11 mouse cellular contexts compared by ENCODE assay signal in genomic region chr9:121430379-121430778, GRCm38 (mm10).
DNase-seq lines count a peak whose midpoint lies in the region; ATAC-seq and TF ChIP-seq lines count a peak whose summit lies in the region.
"Had no signal": no experiment of that assay in that cellular context is flagged by ENCODE, and none has a peak within 500 bp of the region (broad histone marks: within the 10 kb centered on the region; RNA-seq: fewer than 3 reads in every experiment).

No protein-coding gene starts in this region.

- H3K27ac ChIP-seq in hindbrain, embryonic 14.5 days = 0 out of 2 replicates have a peak overlapping the region, but pooled peaks have one; percentile 39
- no peak overlapping the region for H3K27ac ChIP-seq in hindbrain, embryonic 12.5 days
- peak overlapping the region; percentile 39 for H3K27ac ChIP-seq in limb, embryonic 15.5 days
- H3K27ac ChIP-seq: midbrain, embryonic 12.5 days had no signal

- 67% methylated on average over 6 of the region's 6 CpGs for WGBS in hindbrain, embryonic 14.5 days
- WGBS in hindbrain, embryonic 12.5 days = 81% methylated on average over 6 of the region's 6 CpGs
- 30% methylated on average over 6 of the region's 6 CpGs for WGBS in lung, adult 2 months
- WGBS in limb, embryonic 15.5 days = 20% methylated on average over 6 of the region's 6 CpGs

- H3K27me3 ChIP-seq in hindbrain, embryonic 14.5 days (ENCODE audit: control insufficient read depth, insufficient read depth, low read length) = no peaks in the 10 kb centered on the region
- no peaks in the 10 kb centered on the region for H3K27me3 ChIP-seq in hindbrain, embryonic 12.5 days
- no peaks in the 10 kb centered on the region for H3K27me3 ChIP-seq in limb, embryonic 15.5 days
- H3K27me3 ChIP-seq: midbrain, embryonic 12.5 days had no signal

- no peak for ATAC-seq in cerebellum, adult (ENCODE audit: insufficient number of reproducible peaks, low FRiP score, low TSS enrichment)
- no peak for ATAC-seq in hindbrain, embryonic 14.5 days (ENCODE audit: low FRiP score)
- no peak for ATAC-seq in hindbrain, embryonic 12.5 days (ENCODE audit: low FRiP score)
- 0 out of 2 replicates have a peak, but pooled peaks have one; percentile 41 for ATAC-seq in limb, embryonic 15.5 days (ENCODE audit: insufficient number of reproducible peaks, low FRiP score, low TSS enrichment, low read depth)

- no peak for TF ChIP-seq CTCF in lung, adult 2 months (IDR thresholded peaks at IDR 0.05; ENCODE audit: insufficient read depth, low read length)

- peak; percentile 45 to 51 for DNase-seq in cerebellum, postnatal 14 days
- no peak for DNase-seq in hindbrain, embryonic 14.5 days (ENCODE audit: low spot score)
- DNase-seq in lung, adult 2 months = peak; percentile 19
- DNase-seq in lung, postnatal 4 days = no peak
- no peak for DNase-seq in embryo, embryonic 10 days (ENCODE audit: low spot score)
- DNase-seq: cerebellum, postnatal 25 days; kidney, adult 11 months had no signal

- peaks cover 9% of the 10 kb centered on the region; the same call in 1 of the 2 replicates for H3K36me3 ChIP-seq in hindbrain, embryonic 14.5 days (replicated peaks; ENCODE audit: control insufficient read depth, insufficient read depth)
- H3K36me3 ChIP-seq in hindbrain, embryonic 12.5 days = peaks cover 4% of the 10 kb centered on the region
- peaks cover 4% of the 10 kb centered on the region; the same call in 1 of the 2 replicates for H3K36me3 ChIP-seq in limb, embryonic 15.5 days

- peaks cover 13% of the 10 kb centered on the region for H3K4me1 ChIP-seq in hindbrain, embryonic 14.5 days (replicated peaks; ENCODE audit: control insufficient read depth, insufficient read depth, low read length)
- peaks cover 11% of the 10 kb centered on the region for H3K4me1 ChIP-seq in hindbrain, embryonic 12.5 days
- H3K4me1 ChIP-seq in lung, adult 2 months (ENCODE audit: control insufficient read depth, insufficient read depth, low read length) = peaks cover 21% of the 10 kb centered on the region
- H3K4me1 ChIP-seq in limb, embryonic 15.5 days = peaks cover 15% of the 10 kb centered on the region
- H3K4me1 ChIP-seq: midbrain, embryonic 12.5 days had no signal

- H3K9me3 ChIP-seq in hindbrain, embryonic 14.5 days (ENCODE audit: control insufficient read depth, low read length) = no peaks in the 10 kb centered on the region
- no peaks in the 10 kb centered on the region for H3K9me3 ChIP-seq in hindbrain, embryonic 12.5 days (replicated peaks)
- H3K9me3 ChIP-seq in limb, embryonic 15.5 days = no peaks in the 10 kb centered on the region
- H3K9me3 ChIP-seq: midbrain, embryonic 12.5 days had no signal

- no peak overlapping the region for H3K9ac ChIP-seq in hindbrain, embryonic 14.5 days
- no peak overlapping the region for H3K9ac ChIP-seq in hindbrain, embryonic 12.5 days
- no peak overlapping the region for H3K9ac ChIP-seq in limb, embryonic 15.5 days
- H3K9ac ChIP-seq: midbrain, embryonic 12.5 days had no signal

- H3K4me3 ChIP-seq in hindbrain, embryonic 14.5 days (replicated peaks; ENCODE audit: low read length) = no peak overlapping the region
- no peak overlapping the region for H3K4me3 ChIP-seq in hindbrain, embryonic 12.5 days
- H3K4me3 ChIP-seq in lung, adult 2 months (replicated peaks; ENCODE audit: extremely low read depth, low read depth, low read length) = no peak overlapping the region
- H3K4me3 ChIP-seq in limb, embryonic 15.5 days = no peak overlapping the region
- H3K4me3 ChIP-seq: midbrain, embryonic 12.5 days had no signal

- H3K4me2 ChIP-seq in hindbrain, embryonic 14.5 days (replicated peaks) = no peak overlapping the region
- H3K4me2 ChIP-seq in hindbrain, embryonic 12.5 days (replicated peaks) = no peak overlapping the region
- no peak overlapping the region for H3K4me2 ChIP-seq in limb, embryonic 15.5 days
- H3K4me2 ChIP-seq: midbrain, embryonic 12.5 days had no signal

- TF ChIP-seq POLR2A in lung, adult 2 months (IDR thresholded peaks at IDR 0.05; ENCODE audit: borderline replicate concordance, extremely low read depth, low read depth, low read length) = no peak

Comparison
In these comparisons a context has a peak if more than half of its experiments do, and no peak if none do; other contexts are left out.
1. DNase-seq: peak in cerebellum, postnatal 14 days (2 of 2) and lung, adult 2 months (single experiment); none in hindbrain, embryonic 14.5 days (single experiment), lung, postnatal 4 days (0 of 2) and embryo, embryonic 10 days (single experiment).